ENCODE assay signal across 11 mouse cellular contexts in the genomic region with DNA sequence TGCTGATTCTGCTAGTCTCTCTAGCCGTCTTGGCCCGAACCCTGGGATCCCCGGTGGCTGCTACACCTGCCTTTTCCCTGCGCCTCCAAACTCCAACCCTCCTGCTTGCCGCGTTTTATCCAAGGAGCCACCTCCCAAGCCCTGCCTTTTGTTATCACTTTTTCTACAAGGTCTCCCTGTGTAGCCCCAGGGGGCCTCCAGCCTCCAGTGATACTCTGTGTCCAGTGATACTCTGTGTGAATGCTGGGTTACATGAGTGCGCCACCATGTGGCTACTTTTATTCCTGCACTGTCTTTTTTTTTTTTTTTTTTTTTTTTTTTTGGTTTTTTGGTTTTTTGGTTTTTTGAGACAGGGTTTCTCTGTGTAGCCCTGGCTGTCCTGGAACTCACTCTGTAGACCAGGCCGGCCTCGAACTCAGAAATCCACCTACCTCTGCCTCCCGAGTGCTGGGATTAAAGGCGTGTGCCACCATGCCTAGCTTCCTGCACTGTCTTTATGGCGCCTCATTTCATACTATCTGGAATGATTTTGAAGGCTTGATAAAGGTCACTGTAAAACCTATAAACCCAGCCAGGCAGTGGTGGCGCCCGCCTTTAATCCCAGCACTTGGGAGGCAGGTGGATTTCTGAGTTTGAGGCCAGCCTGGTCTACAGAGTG. TPM values are rescaled to one million over a fixed set of nuclear protein-coding genes. Genes with fewer than 3 reads are reported as not detected.
A peak's percentile ranks its signal among the peaks of the same experiment; 100 is the strongest.
DNase-seq lines count a peak whose midpoint lies in the region; ATAC-seq and TF ChIP-seq lines count a peak whose summit lies in the region.
"Not testable (repeated sequence)": the region's sequence is repeated elsewhere in the genome, so short reads cannot be mapped to it uniquely, and the experiment has no call there.
"Had no signal": no experiment of that assay in that cellular context is flagged by ENCODE, and none has a peak within 500 bp of the region (broad histone marks: within the 10 kb centered on the region; RNA-seq: fewer than 3 reads in every experiment).

No protein-coding gene starts in this region.

- not testable (repeated sequence) for H3K4me2 ChIP-seq in CH12.LX (ENCODE audit: insufficient read depth, low read depth, poor library complexity, severe bottlenecking); intestine, embryonic 15.5 days (replicated peaks); liver, embryonic 12.5 days; midbrain, postnatal 0 days (ENCODE audit: low read depth, low read length, poor library complexity, severe bottlenecking); stomach, embryonic 15.5 days

- peak; percentile 49 to 69 for TF ChIP-seq CTCF in CH12.LX (conservative IDR thresholded peaks at IDR 0.05 in 1 of 2, IDR thresholded peaks at IDR 0.05 in 1 of 2; ENCODE audit: low read depth in 2 of 2, low read length in 2 of 2)
- TF ChIP-seq CTCF in midbrain, postnatal 0 days (IDR thresholded peaks at IDR 0.05) = peak; percentile 75

- not testable (repeated sequence) for H3K36me3 ChIP-seq in CH12.LX (replicated peaks in 1 of 2; ENCODE audit: control insufficient read depth in 1 of 2, insufficient read depth in 1 of 2, low read length in 1 of 2); intestine, embryonic 15.5 days; liver, embryonic 12.5 days; midbrain, postnatal 0 days (ENCODE audit: insufficient read depth, low read length); stomach, embryonic 15.5 days

- H3K79me2 ChIP-seq in CH12.LX (replicated peaks; ENCODE audit: control insufficient read depth, extremely low read depth, insufficient read depth, poor library complexity, severe bottlenecking) = not testable (repeated sequence)

- not testable (repeated sequence) for H3K4me3 ChIP-seq in CH12.LX (replicated peaks in 1 of 3; ENCODE audit: low read depth in 2 of 3, low read length in 2 of 3, poor library complexity in 1 of 3); intestine, embryonic 15.5 days (replicated peaks); liver, embryonic 12.5 days; midbrain, postnatal 0 days (ENCODE audit: low read depth, low read length); stomach, embryonic 15.5 days (replicated peaks)

- not testable (repeated sequence) for H3K27me3 ChIP-seq in CH12.LX (replicated peaks); intestine, embryonic 15.5 days (replicated peaks); liver, embryonic 12.5 days (replicated peaks); midbrain, postnatal 0 days (ENCODE audit: insufficient read depth, low read length); stomach, embryonic 15.5 days (replicated peaks)

- dilution Hi-C loops in CH12.LX (cut with MboI; ENCODE audit: extremely low pct_ligation_motif_present, extremely low pct_unique_long_range_greater_than_20kb, low sequenced_read_pairs) = not testable (repeated sequence)

- H3K9me3 ChIP-seq in CH12.LX (replicated peaks; ENCODE audit: low read length); intestine, embryonic 15.5 days; liver, embryonic 12.5 days (replicated peaks); midbrain, postnatal 0 days (ENCODE audit: low read length); stomach, embryonic 15.5 days: not testable (repeated sequence)

- WGBS in intestine, embryonic 15.5 days = 38% methylated on average over 14 of the region's 14 CpGs
- WGBS in liver, embryonic 12.5 days (ENCODE audit: insufficient replicate concordance) = 34% methylated on average over 14 of the region's 14 CpGs
- WGBS in midbrain, postnatal 0 days = 39% methylated on average over 14 of the region's 14 CpGs
- WGBS in stomach, embryonic 15.5 days = 43% methylated on average over 14 of the region's 14 CpGs

- not testable (repeated sequence) for H3K27ac ChIP-seq in CH12.LX (ENCODE audit: insufficient read depth, low read depth); intestine, embryonic 15.5 days; liver, embryonic 12.5 days; midbrain, postnatal 0 days (ENCODE audit: low read depth, low read length); stomach, embryonic 15.5 days

- not testable (repeated sequence) for H3K4me1 ChIP-seq in CH12.LX (ENCODE audit: control insufficient read depth in 1 of 2, insufficient read depth in 2 of 2); intestine, embryonic 15.5 days (replicated peaks); liver, embryonic 12.5 days; midbrain, postnatal 0 days (ENCODE audit: insufficient read depth, low read length); stomach, embryonic 15.5 days

- TF ChIP-seq EP300 in CH12.LX (IDR thresholded peaks at IDR 0.05; ENCODE audit: low read length) = not testable (repeated sequence)

- peak; percentile 34 for DNase-seq in CH12.LX (ENCODE audit: extremely low read depth)
- DNase-seq in adrenal gland, postnatal 14 days = peak; percentile 57
- DNase-seq in cerebellum, postnatal 25 days = peak; percentile 50 to 67
- DNase-seq in forelimb bud, embryonic 11.5 days (ENCODE audit: low read depth, low spot score) = peak; percentile 20
- peak; percentile 51 for DNase-seq in midbrain, postnatal 0 days (ENCODE audit: low spot score)

- TF ChIP-seq POLR2A in CH12.LX (IDR thresholded peaks at IDR 0.05; ENCODE audit: low read depth, low read length) = not testable (repeated sequence)

- TF ChIP-seq RAD21 in CH12.LX (IDR thresholded peaks at IDR 0.05; ENCODE audit: low read depth, low read length) = peak; percentile 40

- H3K9ac ChIP-seq in CH12.LX (ENCODE audit: insufficient read depth, low read depth); intestine, embryonic 15.5 days; liver, embryonic 12.5 days; midbrain, postnatal 0 days (replicated peaks; ENCODE audit: low read length, poor library complexity, severe bottlenecking); stomach, embryonic 15.5 days: not testable (repeated sequence)

- ATAC-seq in intestine, embryonic 15.5 days = peak; percentile 62; the same call in 1 of the 2 replicates
- ATAC-seq in liver, embryonic 12.5 days = peak; percentile 32; the same call in 1 of the 2 replicates
- not testable (repeated sequence) for ATAC-seq in midbrain, postnatal 0 days (ENCODE audit: low FRiP score)
- peak; percentile 57; the same call in 1 of the 2 replicates for ATAC-seq in stomach, embryonic 15.5 days (ENCODE audit: insufficient read depth, low FRiP score, low read depth)

- in situ Hi-C loops in CH12.LX (cut with MboI; ENCODE audit: low pct_ligation_motif_present, low pct_unique_long_range_greater_than_20kb, low sequenced_read_pairs) = loop anchor here (5.0 kb wide), 1 partner anchor 182 kb away; a partner anchor contains a TSS

TF ChIP-seq in CH12.LX, 34 proteins besides CTCF, POLR2A, EP300 and RAD21:
- TF ChIP-seq SMC3 (IDR thresholded peaks at IDR 0.05; ENCODE audit: low read depth, low read length) = peak; percentile 48
- TF ChIP-seq ZNF384 (IDR thresholded peaks at IDR 0.05; ENCODE audit: low read depth, low read length) = peak; percentile 96

RNA-seq across cellular contexts. Expression of a gene that starts 34.2 kb away (rescaled TPM):
- total RNA-seq in CH12.LX (2012; rRNA removed) (16.8 and 18.7 TPM in 2 replicates), CH12.LX (2014; rRNA removed) (10.0 and 10.3 TPM in 2 replicates)
- polyA plus RNA-seq in CH12.LX (2012; ENCODE audit: insufficient read length, low read depth) = 24.4 and 26.9 TPM in 2 replicates
- total RNA-seq in adrenal gland, postnatal 14 days (2021) = 37.4 and 39.9 TPM in 2 replicates
- 86.5 and 96.4 TPM in 2 replicates for polyA plus RNA-seq in intestine, embryonic 15.5 days (2015; fragmentation: Nextera tagmentation; extraction: Ambion mirVana)
- polyA plus RNA-seq in liver, embryonic 12.5 days (2016; fragmentation: Nextera tagmentation; extraction: Ambion mirVana) = 10.6 and 11.0 TPM in 2 replicates
- total RNA-seq in midbrain, postnatal 0 days (2014; rRNA removed) = 6.4 and 8.7 TPM in 2 replicates
- 6.7 and 7.8 TPM in 2 replicates for polyA plus RNA-seq in midbrain, postnatal 0 days (2015; fragmentation: Nextera tagmentation; extraction: Ambion mirVana)
- 71.2 and 78.3 TPM in 2 replicates for polyA plus RNA-seq in stomach, embryonic 15.5 days (2015; fragmentation: Nextera tagmentation; extraction: Ambion mirVana)

RNA-seq across cellular contexts. Expression of a gene that starts 57.4 kb away (rescaled TPM):
- total RNA-seq in CH12.LX (2012; rRNA removed) (0.08 TPM in 1 of 2 replicates, not detected in the other), CH12.LX (2014; rRNA removed) (not detected in 2 replicates)
- polyA plus RNA-seq in CH12.LX (2012; ENCODE audit: insufficient read length, low read depth) = not detected in 2 replicates
- 0.04 and 0.07 TPM in 2 replicates for total RNA-seq in adrenal gland, postnatal 14 days (2021)
- polyA plus RNA-seq in intestine, embryonic 15.5 days (2015; fragmentation: Nextera tagmentation; extraction: Ambion mirVana) = not detected in 2 replicates
- not detected in 2 replicates for polyA plus RNA-seq in liver, embryonic 12.5 days (2016; fragmentation: Nextera tagmentation; extraction: Ambion mirVana)
- total RNA-seq in midbrain, postnatal 0 days (2014; rRNA removed) = not detected in 2 replicates
- polyA plus RNA-seq in midbrain, postnatal 0 days (2015; fragmentation: Nextera tagmentation; extraction: Ambion mirVana) = not detected in 2 replicates
- not detected in 2 replicates for polyA plus RNA-seq in stomach, embryonic 15.5 days (2015; fragmentation: Nextera tagmentation; extraction: Ambion mirVana)
- polyA plus RNA-seq: heart, embryonic 16.5 days; limb, embryonic 12.5 days; midbrain, embryonic 13.5 days had no signal
